Mouse (Mus musculus) C2C12 (cell line): ENCODE measurements around the gene Cplx1.

Experiments used
- CEBPB ChIP-seq: IDR thresholded peaks from one replicate; pipeline ENCODE4 v1.6.1; 2011; ENCODE audit warnings: low read depth, mild to moderate bottlenecking, control low read depth, moderate library complexity
- CTCF ChIP-seq: IDR thresholded peaks from one replicate; pipeline ENCODE4 v1.5.1; 2011; ENCODE audit not compliant: control insufficient read depth, insufficient read depth, insufficient read length
- MAX ChIP-seq: IDR thresholded peaks from one replicate; pipeline ENCODE4 v1.6.1; 2011; ENCODE audit warnings: mild to moderate bottlenecking, control low read depth
- MYOD1 ChIP-seq: IDR thresholded peaks from one replicate; pipeline ENCODE4 v1.6.1; 2011; ENCODE audit warnings: low read depth; ENCODE audit not compliant: control insufficient read depth, insufficient read length
- MYOG ChIP-seq: IDR thresholded peaks from one replicate; pipeline ENCODE4 v1.6.1; 2011; ENCODE audit not compliant: control insufficient read depth, insufficient read length; ENCODE audit errors: extremely low read depth
- USF1 ChIP-seq: IDR thresholded peaks from one replicate; pipeline ENCODE4 v1.6.1; 2011; ENCODE audit warnings: low read depth, mild to moderate bottlenecking, control low read depth, moderate library complexity

DNA sequence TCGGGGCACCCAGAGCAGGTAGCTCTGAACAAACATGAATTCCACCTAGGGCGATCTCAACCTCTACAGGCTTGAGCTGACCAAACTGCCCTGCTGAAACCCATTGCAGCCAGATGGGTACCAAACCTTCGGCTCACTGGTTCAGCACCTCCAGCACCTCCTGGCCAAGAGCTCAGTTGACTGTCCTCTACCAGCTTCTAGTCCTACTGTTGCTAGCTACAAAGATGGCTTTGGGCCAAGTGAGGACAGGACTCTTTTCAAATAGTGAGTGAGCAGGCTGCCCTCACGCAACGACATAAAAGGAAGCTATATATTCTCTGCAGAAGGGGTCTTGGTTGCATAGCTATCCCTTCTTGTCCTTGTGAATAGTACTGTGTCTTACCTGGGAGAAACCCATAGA lies 2.2 kb downstream of the Cplx1 start:
- TF ChIP-seq CTCF (no peak), MYOG (no peak), USF1 (no peak), MYOD1 (no peak), CEBPB (no peak), MAX (no peak)
